Mouse (Mus musculus) forebrain, embryonic 12.5 days (tissue): ENCODE data around the gene Gm15517. TPM values are rescaled to one million over a fixed set of nuclear protein-coding genes. Genes with fewer than 3 reads are reported as not detected.

Source experiments
- polyA plus RNA-seq: library from polyadenylated mRNA; unstranded; fragments of >200 nt; fragmentation: Nextera tagmentation; extraction: Ambion mirVana; gene quantifications from 2 replicates; pipeline ENCODE4 v1.2.1, GENCODE M21; 2016

The Gm15517 gene
- polyA plus RNA-seq, 1 experiment from 2014 or later = not detected

Other genes with a start within 250 kb of the Gm15517 start
- gene Klk1b26, start 249.3 kb upstream of the Gm15517 start, polyA plus RNA-seq = not detected in 2 replicates
- not detected in 2 replicates for gene Klk1b27, start 209.2 kb upstream of the Gm15517 start, polyA plus RNA-seq
- gene Klk1b21, start 159.1 kb upstream of the Gm15517 start, polyA plus RNA-seq = not detected in 2 replicates
- gene Klk1b22, start 148.8 kb upstream of the Gm15517 start, polyA plus RNA-seq = not detected in 2 replicates
- gene Klk1b16, start 124.7 kb upstream of the Gm15517 start, polyA plus RNA-seq = not detected in 2 replicates
- not detected in 2 replicates for gene Klk1b24, start 73.2 kb upstream of the Gm15517 start, polyA plus RNA-seq
- not detected in 2 replicates for gene Klk1b3, start 63.3 kb upstream of the Gm15517 start, polyA plus RNA-seq
- gene Klk1b4, start 54.0 kb upstream of the Gm15517 start, polyA plus RNA-seq = not detected in 2 replicates
- gene Klk1b5, start 45.5 kb upstream of the Gm15517 start, polyA plus RNA-seq = not detected in 2 replicates
- not detected in 2 replicates for gene Klk1, start 36.1 kb upstream of the Gm15517 start, polyA plus RNA-seq
- not detected in 2 replicates for gene Gm36864, start 25.3 kb upstream of the Gm15517 start, polyA plus RNA-seq
- 1.1 and 1.3 TPM in 2 replicates for gene 1700028J19Rik, start 14.8 kb upstream of the Gm15517 start, polyA plus RNA-seq
- gene 2410002F23Rik, start 14.7 kb upstream of the Gm15517 start, polyA plus RNA-seq = 195 and 203 TPM in 2 replicates
- gene Acp4, start 4.1 kb upstream of the Gm15517 start, polyA plus RNA-seq = 0.11 and 0.17 TPM in 2 replicates
- 2.5 and 2.9 TPM in 2 replicates for gene Clec11a, start 45.5 kb downstream of the Gm15517 start, polyA plus RNA-seq
- gene Shank1, start 48.8 kb downstream of the Gm15517 start, polyA plus RNA-seq = 7.7 and 8.0 TPM in 2 replicates
- 5.5 and 6.6 TPM in 2 replicates for gene Syt3, start 122.7 kb downstream of the Gm15517 start, polyA plus RNA-seq
- 0.86 and 1.5 TPM in 2 replicates for gene 1700008O03Rik, start 124.4 kb downstream of the Gm15517 start, polyA plus RNA-seq
- 10.6 and 12.0 TPM in 2 replicates for gene Lrrc4b, start 167.6 kb downstream of the Gm15517 start, polyA plus RNA-seq
- gene Aspdh, start 203.9 kb downstream of the Gm15517 start, polyA plus RNA-seq = 4.8 TPM in 2 replicates
- gene Josd2, start 206.5 kb downstream of the Gm15517 start, polyA plus RNA-seq = 47.2 and 56.8 TPM in 2 replicates
- 121 and 125 TPM in 2 replicates for gene Emc10, start 235.1 kb downstream of the Gm15517 start, polyA plus RNA-seq
- 29.8 and 34.2 TPM in 2 replicates for gene Fam71e1, start 235.1 kb downstream of the Gm15517 start, polyA plus RNA-seq